Mouse (Mus musculus): ENCODE data around the gene Yes1. TPM values are rescaled to one million over a fixed set of nuclear protein-coding genes. Genes with fewer than 3 reads are reported as not detected.

The Yes1 gene
- total and polyA plus RNA-seq, 3 experiments, result 2.0 to 4.1 (median 2.2) TPM

DNA sequence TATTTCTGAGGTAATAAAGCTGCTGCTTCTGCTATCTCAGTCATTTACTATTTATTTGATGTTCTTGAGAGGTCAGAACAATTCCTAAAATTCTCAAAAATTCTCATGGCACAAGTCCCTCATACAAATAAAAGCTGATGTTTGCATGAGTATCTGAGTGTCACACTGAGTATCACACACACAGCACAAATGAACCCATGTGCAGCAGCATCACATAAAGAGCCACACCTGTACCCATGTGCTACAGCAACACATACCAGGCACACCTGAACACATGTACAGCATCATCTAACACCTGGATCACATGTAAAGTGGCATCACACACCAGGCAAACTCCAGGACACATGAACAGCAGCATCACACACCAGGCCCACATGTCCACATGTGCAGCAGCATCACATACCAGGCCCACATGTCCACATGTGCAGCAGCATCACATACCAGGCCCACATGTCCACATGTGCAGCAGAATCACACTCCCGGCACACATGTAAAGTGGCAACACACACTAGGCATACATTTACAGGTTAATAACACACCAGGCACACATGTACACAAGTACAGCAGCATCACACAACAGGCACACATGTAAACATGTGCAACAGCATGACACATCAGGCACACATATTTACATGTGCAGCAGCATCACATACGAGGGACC, 102.2 kb downstream of the Yes1 start (continued):
- TF ChIP-seq CHD2 (IDR thresholded peaks at IDR 0.05; ENCODE audit: low read length) (no peak), TBP (conservative IDR thresholded peaks at IDR 0.05; ENCODE audit: low read depth, low read length) (no peak), E2F4 (IDR thresholded peaks at IDR 0.05; ENCODE audit: insufficient replicate concordance, low read depth, low read length) (no peak), ZMIZ1 (IDR thresholded peaks at IDR 0.05; ENCODE audit: low read depth, low read length) (no peak), UBTF (IDR thresholded peaks at IDR 0.05; ENCODE audit: low read depth, low read length) (no peak), RCOR1 (conservative IDR thresholded peaks at IDR 0.05; ENCODE audit: low read depth, low read length) (peak; percentile 47; the same call in 1 of the 2 replicates), SMC3 (IDR thresholded peaks at IDR 0.05; ENCODE audit: low read depth, low read length) (no peak), PAX5 (IDR thresholded peaks at IDR 0.05; ENCODE audit: low read length) (no peak)

DNA sequence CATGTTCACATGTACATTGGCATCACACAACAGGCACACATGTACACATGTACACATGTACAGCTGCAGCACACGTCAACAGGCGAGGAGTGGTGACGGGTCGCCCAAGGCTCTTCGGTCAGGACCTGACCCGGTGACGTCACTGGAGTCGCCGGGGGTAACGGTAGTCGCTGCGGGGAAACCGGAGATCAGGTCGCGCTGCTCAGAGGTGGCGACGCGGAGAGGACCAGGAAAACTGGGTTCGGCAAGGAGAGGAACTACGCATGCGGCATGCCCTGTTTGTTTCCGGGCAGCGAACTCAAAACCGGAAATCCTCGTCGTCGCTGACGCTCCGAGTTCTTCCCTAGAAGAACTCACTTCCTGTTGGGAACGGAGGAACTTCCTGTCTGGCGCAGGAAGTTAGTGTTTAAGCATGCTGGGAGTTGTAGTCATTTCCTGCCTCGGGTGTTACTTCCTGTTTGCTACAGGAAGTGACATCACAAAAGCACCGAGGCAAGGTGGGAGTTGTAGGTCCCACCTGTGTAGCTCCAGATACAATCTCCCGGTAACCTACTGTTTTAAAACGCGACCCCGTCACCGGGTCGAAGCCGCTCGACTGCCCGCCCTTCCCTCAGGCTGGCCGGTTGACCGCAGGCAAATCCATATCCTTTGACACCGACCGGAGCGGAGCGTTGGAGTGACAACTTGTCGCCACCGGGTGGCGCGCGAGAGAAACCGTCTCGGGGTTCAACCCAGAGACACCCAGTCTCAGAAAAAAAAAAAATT, 102.9 kb downstream of the Yes1 start:
- DNase-seq (ENCODE audit: extremely low read depth), result peak; percentile 96
- Histone ChIP-seq H3K79me2 (replicated peaks; ENCODE audit: control insufficient read depth, extremely low read depth, insufficient read depth, poor library complexity, severe bottlenecking) (no peaks in the 10 kb centered on the region), H3K4me2 (ENCODE audit: insufficient read depth, low read depth, poor library complexity, severe bottlenecking) (no peak overlapping the region), H3K9ac (ENCODE audit: insufficient read depth, low read depth) (no peak overlapping the region), H3K27me3 (replicated peaks) (no peaks in the 10 kb centered on the region), H3K27ac (ENCODE audit: insufficient read depth, low read depth) (peak overlapping the region; percentile 74), H3K9me3 (replicated peaks; ENCODE audit: low read length) (peaks cover 24% of the 10 kb centered on the region), H3K4me3 (replicated peaks in 1 of 3; ENCODE audit: low read depth in 2 of 3, low read length in 2 of 3, poor library complexity in 1 of 3) (peak overlapping the region; percentile 53 to 59 (median 58)), H3K4me1 (ENCODE audit: control insufficient read depth in 1 of 2, insufficient read depth in 2 of 2) (no peaks in the 10 kb centered on the region; a peak in 2 of 4 replicates), H3K36me3 (replicated peaks in 1 of 2; ENCODE audit: control insufficient read depth in 1 of 2, insufficient read depth in 1 of 2, low read length in 1 of 2) (no peaks in the 10 kb centered on the region)
- dilution Hi-C loops (cut with MboI; ENCODE audit: extremely low pct_ligation_motif_present, extremely low pct_unique_long_range_greater_than_20kb, low sequenced_read_pairs) (no loop called here), in situ Hi-C loops (cut with MboI; ENCODE audit: low pct_ligation_motif_present, low pct_unique_long_range_greater_than_20kb, low sequenced_read_pairs) (no loop called here)
- no peak; the same call in 1 of the 2 replicates for TF ChIP-seq ETS1 (conservative IDR thresholded peaks at IDR 0.05; ENCODE audit: low read depth, low read length)
- TF ChIP-seq ELF1 (IDR thresholded peaks at IDR 0.05; ENCODE audit: low read depth, low read length), result peak; percentile 100
- peak; percentile 78 for TF ChIP-seq NRF1 (IDR thresholded peaks at IDR 0.05; ENCODE audit: low read depth, low read length)
- peak; percentile 68; the same call in 1 of the 2 replicates for TF ChIP-seq IRF4 (IDR thresholded peaks at IDR 0.05; ENCODE audit: low read depth, low read length)
- TF ChIP-seq MEF2A (IDR thresholded peaks at IDR 0.05; ENCODE audit: borderline replicate concordance, low read depth, low read length), result peak; percentile 66; the same call in 1 of the 2 replicates
- no peak for TF ChIP-seq ZKSCAN1 (IDR thresholded peaks at IDR 0.05; ENCODE audit: borderline replicate concordance, low read depth, low read length)
- TF ChIP-seq USF2 (conservative IDR thresholded peaks at IDR 0.05; ENCODE audit: low read depth, low read length), result no peak
- peak; percentile 100 for TF ChIP-seq KAT2A (IDR thresholded peaks at IDR 0.05; ENCODE audit: insufficient replicate concordance, low read length)
- peak; percentile 68 for TF ChIP-seq POLR2A (IDR thresholded peaks at IDR 0.05; ENCODE audit: low read depth, low read length)
- peak; percentile 100 for TF ChIP-seq UBTF (IDR thresholded peaks at IDR 0.05; ENCODE audit: low read depth, low read length)
- TF ChIP-seq CTCF (conservative IDR thresholded peaks at IDR 0.05 in 1 of 2, IDR thresholded peaks at IDR 0.05 in 1 of 2; ENCODE audit: low read depth in 2 of 2, low read length in 2 of 2), result peak; percentile 18 to 83; a peak in 2 of 4 replicates
- TF ChIP-seq RCOR1 (conservative IDR thresholded peaks at IDR 0.05; ENCODE audit: low read depth, low read length), result peak; percentile 71
- no peak for TF ChIP-seq MAX (IDR thresholded peaks at IDR 0.05; ENCODE audit: low read length)
- TF ChIP-seq MAFK (IDR thresholded peaks at IDR 0.05; ENCODE audit: insufficient replicate concordance, low read length), result no peak
- peak; percentile 100 for TF ChIP-seq TBP (conservative IDR thresholded peaks at IDR 0.05; ENCODE audit: low read depth, low read length)
- peak; percentile 100 for TF ChIP-seq HCFC1 (IDR thresholded peaks at IDR 0.05; ENCODE audit: low read depth, low read length)
- peak; percentile 89 for TF ChIP-seq ZNF384 (IDR thresholded peaks at IDR 0.05; ENCODE audit: low read depth, low read length)
- TF ChIP-seq SMC3 (IDR thresholded peaks at IDR 0.05; ENCODE audit: low read depth, low read length), result peak; percentile 77
- no peak for TF ChIP-seq ZC3H11A (IDR thresholded peaks at IDR 0.05; ENCODE audit: low read depth, low read length)
- peak; percentile 86 for TF ChIP-seq GABPA (IDR thresholded peaks at IDR 0.05; ENCODE audit: insufficient replicate concordance, low read depth, low read length)
- TF ChIP-seq EP300 (IDR thresholded peaks at IDR 0.05; ENCODE audit: low read length), result no peak
- TF ChIP-seq PAX5 (IDR thresholded peaks at IDR 0.05; ENCODE audit: low read length), result no peak
- no peak for TF ChIP-seq BHLHE40 (IDR thresholded peaks at IDR 0.05; ENCODE audit: low read depth, low read length)
- TF ChIP-seq SIN3A (IDR thresholded peaks at IDR 0.05; ENCODE audit: low read length), result peak; percentile 47; the same call in 1 of the 2 replicates
- TF ChIP-seq RAD21 (IDR thresholded peaks at IDR 0.05; ENCODE audit: low read depth, low read length), result peak; percentile 47
- TF ChIP-seq NELFE (IDR thresholded peaks at IDR 0.05; ENCODE audit: low read depth, low read length), result peak; percentile 33; the same call in 1 of the 2 replicates
- no peak for TF ChIP-seq E2F4 (IDR thresholded peaks at IDR 0.05; ENCODE audit: insufficient replicate concordance, low read depth, low read length)
- no peak for TF ChIP-seq USF1 (IDR thresholded peaks at IDR 0.05; ENCODE audit: low read depth, low read length)
- TF ChIP-seq TCF12 (IDR thresholded peaks at IDR 0.05; ENCODE audit: low read depth, low read length), result peak; percentile 60
- TF ChIP-seq CHD2 (IDR thresholded peaks at IDR 0.05; ENCODE audit: low read length), result no peak; the same call in 1 of the 2 replicates
- TF ChIP-seq MAZ (IDR thresholded peaks at IDR 0.05; ENCODE audit: low read depth, low read length), result peak; percentile 45; the same call in 1 of the 2 replicates
- no peak for TF ChIP-seq CHD1 (IDR thresholded peaks at IDR 0.05; ENCODE audit: low read depth, low read length)
